Mouse (Mus musculus) liver, postnatal 0 days (tissue): ENCODE measurements at regions not wholly inside any gene's neighbourhood (a gene's known extent, or its start where the extent isn't known, plus 50 kb on each side); places are given as distances from the start of the nearest gene placed in this dataset.
A peak's percentile ranks its signal among the peaks of the same experiment; 100 is the strongest.

Experiments used
- ATAC-seq: fragments of 200-750 bp; cut with Nextera tagmentation; 2 replicates; pipeline ENCODE4 v1.8.0; 2017; ENCODE audit warnings: mild to moderate bottlenecking, moderate library complexity
- DNase-seq: peaks from one replicate; pipeline ENCODE4 v3.0.0-alpha.2; 2016
- H3K27ac ChIP-seq: fragments of 300-500 bp; sonication (generic); 2 replicates; pipeline ENCODE4 v1.5.1; 2014; ENCODE audit warnings: antibody characterized with exemption, moderate library complexity, mild to moderate bottlenecking, low read depth
- H3K27me3 ChIP-seq: fragments of 300-500 bp; sonication (generic); 2 replicates; pipeline ENCODE4 v1.6.1; 2014; ENCODE audit warnings: low read length, control low read depth, mixed read lengths; ENCODE audit not compliant: insufficient read depth
- H3K36me3 ChIP-seq: fragments of 300-500 bp; sonication (generic); replicated peaks from 2 replicates; pipeline ENCODE4 v1.6.1; 2014; ENCODE audit warnings: mild to moderate bottlenecking, control low read depth, low read length, moderate library complexity, mixed read lengths; ENCODE audit not compliant: insufficient read depth
- H3K4me1 ChIP-seq: fragments of 300-500 bp; sonication (generic); 2 replicates; pipeline ENCODE4 v1.6.1; 2014; ENCODE audit warnings: antibody characterized with exemption, mild to moderate bottlenecking, control low read depth; ENCODE audit not compliant: insufficient read depth
- H3K4me2 ChIP-seq: fragments of 300-500 bp; sonication (generic); 2 replicates; pipeline ENCODE4 v1.6.1; 2014; ENCODE audit warnings: low read depth, mild to moderate bottlenecking, low read length, moderate library complexity, mixed read lengths
- H3K4me3 ChIP-seq: fragments of 300-500 bp; sonication (generic); 2 replicates; pipeline ENCODE4 v1.5.1; 2014; ENCODE audit warnings: low read depth, low read length
- H3K9ac ChIP-seq: fragments of 300-500 bp; sonication (generic); replicated peaks from 2 replicates; pipeline ENCODE4 v1.6.1; 2014; ENCODE audit warnings: mild to moderate bottlenecking, moderate library complexity
- H3K9me3 ChIP-seq: fragments of 300-500 bp; sonication (generic); 2 replicates; pipeline ENCODE4 v1.6.1; 2016; ENCODE audit warnings: mild to moderate bottlenecking, control low read depth, low read length, mixed read lengths
- CTCF ChIP-seq: sonication (generic); IDR thresholded peaks from 2 replicates; pipeline ENCODE4 v1.5.1; 2016; ENCODE audit warnings: antibody characterized with exemption, low read depth
- EP300 ChIP-seq: IDR thresholded peaks from 2 replicates; pipeline ENCODE4 v1.6.1; 2016; ENCODE audit warnings: antibody characterized with exemption, low read depth, mild to moderate bottlenecking
- WGBS: fragments of 180-500 bp; shearing (Covaris S2); extraction: QIAGEN DNeasy Blood & Tissue Kit; methylation state at CpG from one replicate; pipeline ENCODE4 v1.1.7; 2014; ENCODE audit not compliant: insufficient replicate concordance; 5-methylcytosine and 5-hydroxymethylcytosine counted together

DNA sequence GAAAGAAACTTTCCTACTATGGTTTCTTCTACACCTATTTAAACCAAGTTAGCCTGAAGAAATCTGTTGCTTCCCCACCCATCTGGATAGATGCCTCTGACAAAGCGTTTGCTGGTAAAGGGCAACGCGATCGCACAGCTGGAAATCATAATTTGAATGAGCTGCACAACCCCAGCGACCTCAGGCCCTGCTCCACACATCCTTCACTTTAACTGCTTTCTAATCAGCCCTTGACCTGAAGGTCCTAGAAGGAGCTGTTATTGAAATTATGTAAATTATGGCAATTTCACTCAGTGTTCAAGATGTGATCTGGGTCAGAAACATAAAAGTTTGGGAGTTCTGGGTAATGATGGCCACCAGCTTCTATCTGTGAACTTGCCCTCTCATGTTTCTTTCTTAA, 201.5 kb upstream of the Mctp2 start:
- Histone ChIP-seq H3K9ac (no peak overlapping the region), H3K36me3 (no peaks in the 10 kb centered on the region), H3K4me2 (no peak overlapping the region), H3K9me3 (no peaks in the 10 kb centered on the region), H3K4me3 (no peak overlapping the region), H3K27me3 (no peaks in the 10 kb centered on the region), H3K4me1 (no peaks in the 10 kb centered on the region), H3K27ac (no peak overlapping the region)
- DNase-seq (no peak), ATAC-seq (no peak)
- TF ChIP-seq EP300 = no peak
- no peak for TF ChIP-seq CTCF
- WGBS = 66% methylated on average over 5 of the region's 5 CpGs

DNA sequence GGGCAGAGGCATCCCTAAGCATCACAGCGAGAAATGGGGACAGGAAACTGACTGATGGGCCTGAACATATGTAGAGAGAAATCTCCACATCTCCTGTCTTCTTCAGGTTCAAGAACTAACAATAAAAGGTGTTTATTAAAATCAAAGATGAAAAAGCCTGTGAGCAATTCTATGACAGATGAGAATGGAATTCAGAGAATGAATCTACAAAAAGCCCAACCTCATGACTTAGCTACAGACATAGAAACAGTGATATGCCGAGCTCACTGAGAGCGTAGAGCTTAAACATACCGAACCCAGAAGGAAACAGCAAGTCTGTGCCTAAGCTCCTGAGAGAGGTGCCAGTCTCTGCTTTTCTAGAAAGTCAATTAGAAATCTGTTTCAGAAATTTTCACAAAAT, 203.7 kb upstream of the Mctp2 start:
- H3K27me3 ChIP-seq = no peaks in the 10 kb centered on the region
- no peak for TF ChIP-seq EP300
- TF ChIP-seq CTCF = no peak
- H3K4me1 ChIP-seq = no peaks in the 10 kb centered on the region
- ATAC-seq (no peak), DNase-seq (no peak)
- H3K36me3 ChIP-seq = no peaks in the 10 kb centered on the region
- no peak overlapping the region for H3K27ac ChIP-seq
- no peak overlapping the region for H3K9ac ChIP-seq
- no peak overlapping the region for H3K4me2 ChIP-seq
- no peak overlapping the region for H3K4me3 ChIP-seq
- WGBS = 74% methylated on average over 4 of the region's 4 CpGs
- no peaks in the 10 kb centered on the region for H3K9me3 ChIP-seq

DNA sequence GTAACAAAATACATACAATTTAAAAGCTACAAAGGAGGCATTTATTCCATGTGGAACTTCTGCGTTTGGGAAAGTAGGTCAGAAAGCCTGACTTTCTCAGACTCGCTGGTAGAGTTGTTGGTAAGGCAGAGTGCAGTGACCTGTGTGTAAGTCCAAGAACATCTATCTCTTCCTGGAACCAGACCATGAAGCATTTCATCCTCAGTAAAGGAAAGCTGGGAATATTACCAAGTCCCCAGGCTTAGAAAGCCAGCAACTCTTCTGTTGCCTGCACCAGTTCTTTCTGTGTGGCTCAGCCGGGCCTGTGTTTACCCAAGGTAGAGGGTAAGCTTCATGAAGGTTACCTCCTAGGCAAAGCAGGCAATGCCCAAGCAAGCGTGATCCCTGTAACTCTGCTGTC, 207.0 kb upstream of the Mctp2 start:
- no peaks in the 10 kb centered on the region for H3K4me1 ChIP-seq
- H3K4me3 ChIP-seq = no peak overlapping the region
- H3K4me2 ChIP-seq = no peak overlapping the region
- H3K9ac ChIP-seq = no peak overlapping the region
- ATAC-seq (no peak), DNase-seq (no peak)
- no peaks in the 10 kb centered on the region for H3K27me3 ChIP-seq
- H3K36me3 ChIP-seq = no peaks in the 10 kb centered on the region
- TF ChIP-seq EP300 (no peak), CTCF (no peak)
- 70% methylated on average over 4 of the region's 4 CpGs for WGBS
- H3K9me3 ChIP-seq = no peaks in the 10 kb centered on the region
- no peak overlapping the region for H3K27ac ChIP-seq

DNA sequence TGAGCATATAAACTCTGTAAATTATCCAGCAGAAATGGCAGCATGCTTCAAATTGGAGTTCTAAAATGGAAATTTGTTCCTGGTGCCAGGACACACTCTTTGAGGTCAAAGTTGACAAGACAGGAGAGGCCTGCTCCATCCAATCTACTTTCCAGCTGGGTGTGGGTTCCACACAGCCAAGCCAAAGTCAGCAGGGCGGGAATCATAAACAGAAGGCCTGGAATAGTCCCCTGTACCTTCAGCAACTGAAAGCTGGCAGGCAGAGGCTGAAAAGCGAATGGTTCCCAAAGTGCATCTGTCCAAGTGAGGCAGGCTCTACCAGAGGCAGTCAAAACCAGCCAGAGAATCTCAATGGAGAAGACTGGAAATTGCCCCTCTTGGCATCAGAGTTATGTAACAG, 208.4 kb upstream of the Mctp2 start:
- no peak overlapping the region for H3K4me3 ChIP-seq
- H3K27ac ChIP-seq = no peak overlapping the region
- WGBS = 73% methylated on average over 2 of the region's 2 CpGs
- TF ChIP-seq EP300 (no peak), CTCF (no peak)
- H3K27me3 ChIP-seq = no peaks in the 10 kb centered on the region
- DNase-seq (no peak), ATAC-seq (no peak)
- H3K36me3 ChIP-seq = no peaks in the 10 kb centered on the region
- H3K9ac ChIP-seq = no peak overlapping the region
- H3K9me3 ChIP-seq = no peaks in the 10 kb centered on the region
- H3K4me1 ChIP-seq = no peaks in the 10 kb centered on the region
- no peak overlapping the region for H3K4me2 ChIP-seq

DNA sequence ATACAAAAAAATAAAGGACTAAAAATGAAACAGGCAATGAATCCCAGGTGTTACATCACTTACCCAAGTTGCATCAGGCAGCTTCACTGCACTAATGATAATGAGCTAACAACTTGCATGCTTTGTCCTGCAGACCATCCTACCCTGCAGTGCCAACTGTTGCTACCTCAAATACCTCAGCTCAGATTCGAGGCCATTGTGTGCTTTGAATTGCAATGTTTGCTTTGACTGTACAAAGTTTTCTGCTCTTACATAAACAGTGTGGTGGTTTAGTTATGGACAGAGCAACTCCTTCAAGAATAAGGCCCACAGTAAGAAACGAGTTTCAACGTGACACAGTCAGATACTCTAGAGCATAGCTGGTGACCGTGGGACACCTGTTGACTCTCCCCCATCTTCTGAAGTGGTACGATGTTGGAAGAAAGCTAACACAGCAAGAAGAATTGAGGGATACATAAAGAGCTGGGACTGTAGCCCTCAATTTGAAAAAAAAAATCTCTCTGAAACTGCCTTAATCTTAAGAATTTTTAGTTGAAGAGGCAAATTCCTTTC, 212.1 kb upstream of the Mctp2 start:
- WGBS = 59% methylated on average over 5 of the region's 5 CpGs
- H3K27me3 ChIP-seq = no peaks in the 10 kb centered on the region
- TF ChIP-seq CTCF (no peak), EP300 (no peak)
- H3K4me2 ChIP-seq = no peak overlapping the region
- H3K4me1 ChIP-seq = no peaks in the 10 kb centered on the region
- H3K27ac ChIP-seq = no peak overlapping the region
- no peaks in the 10 kb centered on the region for H3K9me3 ChIP-seq
- DNase-seq = no peak
- H3K9ac ChIP-seq = no peak overlapping the region
- H3K4me3 ChIP-seq = no peak overlapping the region
- no peak for ATAC-seq
- no peaks in the 10 kb centered on the region for H3K36me3 ChIP-seq

DNA sequence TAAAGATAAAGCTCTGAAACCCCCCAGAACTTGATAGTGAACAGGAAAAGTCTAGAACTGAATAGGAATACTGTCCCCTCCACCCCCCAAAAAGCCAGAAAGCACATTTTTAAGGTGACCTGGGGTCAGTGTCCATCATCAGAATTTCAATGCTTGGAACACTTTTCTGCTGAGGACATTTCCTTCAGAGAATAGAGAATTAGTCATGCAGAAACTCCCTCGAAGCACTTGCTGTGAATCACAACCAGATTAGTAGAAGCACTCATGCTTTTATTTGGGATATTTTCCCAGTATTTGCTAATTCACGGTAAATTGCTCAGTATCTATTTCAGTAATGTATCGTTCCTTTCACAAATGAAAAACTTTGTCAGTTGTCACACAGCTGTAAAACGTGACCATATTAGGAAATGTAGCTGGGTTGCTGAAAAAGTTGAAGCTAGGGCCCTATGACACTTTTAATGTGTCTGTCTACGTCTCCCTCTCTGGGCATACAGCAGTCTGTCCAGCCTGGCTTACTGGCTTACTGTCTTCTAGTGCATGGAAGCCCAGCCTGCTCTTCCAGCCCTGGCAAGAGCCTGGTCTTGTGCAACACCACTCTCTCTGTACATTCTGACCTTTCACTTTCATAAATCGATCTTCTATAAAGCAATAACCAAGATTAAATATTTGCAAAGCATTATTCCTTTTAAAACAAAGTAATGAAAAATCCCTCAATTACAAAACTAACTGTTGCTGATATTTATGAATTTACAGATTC, 213.1 kb upstream of the Mctp2 start:
- no peak for ATAC-seq
- Histone ChIP-seq H3K4me3 (no peak overlapping the region), H3K27ac (no peak overlapping the region), H3K4me1 (no peaks in the 10 kb centered on the region), H3K36me3 (no peaks in the 10 kb centered on the region), H3K9me3 (no peaks in the 10 kb centered on the region), H3K27me3 (no peaks in the 10 kb centered on the region), H3K4me2 (no peak overlapping the region), H3K9ac (no peak overlapping the region)
- no peak for TF ChIP-seq CTCF
- TF ChIP-seq EP300 = no peak
- WGBS = 57% methylated on average over 6 of the region's 6 CpGs
- DNase-seq = no peak

DNA sequence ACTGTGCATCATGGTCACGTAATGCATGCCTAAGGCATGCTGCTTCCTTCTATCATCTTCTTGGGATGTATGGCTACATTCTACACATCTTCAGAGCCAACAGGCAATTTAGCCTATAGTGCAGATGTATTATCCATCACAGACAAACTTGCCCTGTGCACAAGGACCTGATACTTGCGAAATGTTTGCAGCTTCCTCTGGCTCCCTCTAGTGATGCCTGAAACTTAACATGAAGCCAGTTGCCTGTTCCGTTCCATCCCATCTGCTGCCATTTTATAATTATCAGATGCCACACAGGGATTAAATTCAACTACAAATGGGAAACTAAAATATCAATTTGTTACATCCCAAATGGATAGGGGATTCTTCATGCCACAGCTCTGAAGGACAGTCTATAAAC, 222.5 kb upstream of the Mctp2 start:
- Histone ChIP-seq H3K36me3 (no peaks in the 10 kb centered on the region), H3K27me3 (no peaks in the 10 kb centered on the region), H3K4me1 (no peaks in the 10 kb centered on the region), H3K9me3 (no peaks in the 10 kb centered on the region), H3K4me2 (no peak overlapping the region), H3K27ac (no peak overlapping the region), H3K4me3 (no peak overlapping the region), H3K9ac (no peak overlapping the region)
- no peak for ATAC-seq
- WGBS = 81% methylated on average over 3 of the region's 3 CpGs
- TF ChIP-seq EP300 = no peak
- TF ChIP-seq CTCF = peak; percentile 39
- DNase-seq = no peak
